Mouse (Mus musculus) heart, adult 2 months (tissue): ENCODE measurements around the gene Ttc8.

Source experiments
- CTCF ChIP-seq: fragments of 200-600 bp; IDR thresholded peaks from 2 replicates; pipeline ENCODE4 v1.8.1; 2022; ENCODE audit warnings: antibody characterized with exemption, mild to moderate bottlenecking, moderate library complexity
- POLR2A ChIP-seq: fragments of 200-500 bp; IDR thresholded peaks from 2 replicates; pipeline ENCODE4 v1.6.1; 2011; ENCODE audit warnings: mild to moderate bottlenecking, low read depth, low read length, control low read depth; ENCODE audit not compliant: insufficient read depth

DNA sequence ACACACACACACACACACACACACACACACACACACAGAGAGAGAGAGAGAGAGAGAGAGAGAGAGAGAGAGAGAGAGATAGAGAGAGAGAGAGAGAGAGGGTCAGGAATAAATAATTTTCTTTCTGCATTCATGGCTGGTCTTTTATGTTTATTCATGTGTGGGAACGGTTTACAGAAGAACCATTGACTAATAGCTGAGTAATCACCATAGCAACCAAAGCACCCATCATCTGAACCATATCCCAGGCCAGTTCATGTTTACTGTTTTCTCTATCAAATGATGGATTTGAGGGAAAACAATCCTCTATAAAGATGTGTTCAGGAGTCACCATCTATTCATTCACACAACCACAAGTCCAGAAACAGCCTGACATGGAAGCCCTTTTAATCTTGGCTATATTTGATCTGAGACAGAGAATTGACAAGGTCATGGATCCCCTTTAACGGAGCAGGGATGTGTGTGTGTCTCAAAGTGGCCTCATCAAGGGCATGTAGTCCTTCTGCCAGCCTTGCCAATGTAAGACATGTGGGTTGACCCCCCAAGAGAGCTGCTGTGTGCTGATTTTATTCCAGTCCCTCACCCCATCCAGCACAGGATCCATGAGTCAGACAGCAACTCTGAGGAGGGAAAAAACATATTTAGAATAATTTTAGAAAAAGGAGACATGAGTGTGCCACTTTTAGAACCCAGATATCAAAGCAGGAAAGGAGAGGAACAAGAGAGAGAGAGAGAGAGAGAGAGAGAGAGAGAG, 70.9 kb downstream of the Ttc8 start:
- TF ChIP-seq CTCF (no peak), POLR2A (no peak)
